ENCODE assay signal across 21 mouse cellular contexts in genomic region chr3:89145566-89145965, GRCm38 (mm10). TPM values are rescaled to one million over a fixed set of nuclear protein-coding genes. Genes with fewer than 3 reads are reported as not detected.
DNase-seq lines count a peak whose midpoint lies in the region; ATAC-seq and TF ChIP-seq lines count a peak whose summit lies in the region.
"Had no signal": no experiment of that assay in that cellular context is flagged by ENCODE, and none has a peak within 500 bp of the region (broad histone marks: within the 10 kb centered on the region; RNA-seq: fewer than 3 reads in every experiment).

No protein-coding gene starts in this region.

- no peak for TF ChIP-seq POLR2A in heart, adult 2 months (IDR thresholded peaks at IDR 0.05; ENCODE audit: insufficient read depth, low read depth, low read length)

- no peaks in the 10 kb centered on the region for H3K79me2 ChIP-seq in heart, adult 2 months (replicated peaks; ENCODE audit: control insufficient read depth, insufficient read depth, low read length)

- H3K4me2 ChIP-seq in liver, embryonic 14.5 days (ENCODE audit: low read depth) = no peak overlapping the region
- H3K4me2 ChIP-seq in liver, embryonic 11.5 days = no peak overlapping the region
- H3K4me2 ChIP-seq in embryonic facial prominence, embryonic 11.5 days (ENCODE audit: low read depth, low read length) = no peak overlapping the region
- H3K4me2 ChIP-seq in liver, embryonic 15.5 days = no peak overlapping the region
- H3K4me2 ChIP-seq: embryonic facial prominence, embryonic 13.5 days; forebrain, embryonic 13.5 days; heart, embryonic 12.5 days; hindbrain, embryonic 15.5 days had no signal

- WGBS in liver, embryonic 14.5 days (ENCODE audit: insufficient replicate concordance) = 78% methylated on average over 8 of the region's 8 CpGs
- 72% methylated on average over 8 of the region's 8 CpGs for WGBS in liver, embryonic 11.5 days
- WGBS in embryonic facial prominence, embryonic 11.5 days = 30% methylated on average over 8 of the region's 8 CpGs
- 76% methylated on average over 8 of the region's 8 CpGs for WGBS in liver, embryonic 15.5 days (ENCODE audit: insufficient replicate concordance)
- 71% methylated on average over 8 of the region's 8 CpGs for WGBS in heart, adult 2 months

- H3K4me3 ChIP-seq in liver, embryonic 14.5 days (ENCODE audit: insufficient read depth in 1 of 2, low read depth in 2 of 2, low read length in 2 of 2) = no peak overlapping the region
- no peak overlapping the region for H3K4me3 ChIP-seq in liver, embryonic 11.5 days (ENCODE audit: low read depth, low read length)
- no peak overlapping the region for H3K4me3 ChIP-seq in embryonic facial prominence, embryonic 11.5 days (ENCODE audit: low read depth, low read length)
- no peak overlapping the region for H3K4me3 ChIP-seq in liver, embryonic 15.5 days (replicated peaks)
- H3K4me3 ChIP-seq in heart, adult 2 months = no peak overlapping the region
- H3K4me3 ChIP-seq: embryonic facial prominence, embryonic 13.5 days; forebrain, embryonic 13.5 days; heart, embryonic 12.5 days; hindbrain, embryonic 15.5 days had no signal

- no peak for TF ChIP-seq CTCF in liver, embryonic 14.5 days (IDR thresholded peaks at IDR 0.05; ENCODE audit: low read depth)
- no peak for TF ChIP-seq CTCF in heart, adult 2 months (IDR thresholded peaks at IDR 0.05)

- no peak overlapping the region; the same call in 1 of the 2 replicates for H3K27ac ChIP-seq in liver, embryonic 14.5 days
- H3K27ac ChIP-seq in liver, embryonic 11.5 days (ENCODE audit: low read depth, low read length) = no peak overlapping the region
- no peak overlapping the region for H3K27ac ChIP-seq in embryonic facial prominence, embryonic 11.5 days (replicated peaks; ENCODE audit: low read depth, low read length)
- H3K27ac ChIP-seq in liver, embryonic 15.5 days (replicated peaks) = peak overlapping the region; percentile 45; the same call in 1 of the 2 replicates
- H3K27ac ChIP-seq in heart, adult 2 months = no peak overlapping the region
- H3K27ac ChIP-seq: embryonic facial prominence, embryonic 13.5 days; forebrain, embryonic 13.5 days; hindbrain, embryonic 15.5 days had no signal

- peaks cover 14 to 15% of the 10 kb centered on the region in 2 experiments for H3K4me1 ChIP-seq in liver, embryonic 14.5 days (replicated peaks; ENCODE audit: control insufficient read depth in 2 of 2, insufficient read depth in 2 of 2, low read length in 1 of 2)
- peaks cover 17% of the 10 kb centered on the region; the same call in 1 of the 2 replicates for H3K4me1 ChIP-seq in liver, embryonic 11.5 days (replicated peaks; ENCODE audit: control insufficient read depth, insufficient read depth, low read length)
- H3K4me1 ChIP-seq in embryonic facial prominence, embryonic 11.5 days (ENCODE audit: control insufficient read depth, insufficient read depth, low read length) = peaks cover 4% of the 10 kb centered on the region
- peaks cover 91% of the 10 kb centered on the region for H3K4me1 ChIP-seq in liver, embryonic 15.5 days (replicated peaks)
- H3K4me1 ChIP-seq in heart, adult 2 months (ENCODE audit: control insufficient read depth, insufficient read depth, low read length) = no peaks in the 10 kb centered on the region
- H3K4me1 ChIP-seq: hindbrain, embryonic 15.5 days had no signal

- no peaks in the 10 kb centered on the region for H3K9me3 ChIP-seq in liver, embryonic 14.5 days (ENCODE audit: control insufficient read depth, low read length)
- no peaks in the 10 kb centered on the region for H3K9me3 ChIP-seq in liver, embryonic 11.5 days (ENCODE audit: control insufficient read depth, low read length)
- H3K9me3 ChIP-seq in embryonic facial prominence, embryonic 11.5 days (replicated peaks; ENCODE audit: control insufficient read depth, low read length) = no peaks in the 10 kb centered on the region
- no peaks in the 10 kb centered on the region for H3K9me3 ChIP-seq in liver, embryonic 15.5 days (replicated peaks)
- H3K9me3 ChIP-seq: embryonic facial prominence, embryonic 13.5 days; forebrain, embryonic 13.5 days; heart, embryonic 12.5 days; hindbrain, embryonic 15.5 days had no signal

- peak overlapping the region; percentile 13; the same call in 1 of the 2 replicates for H3K9ac ChIP-seq in liver, embryonic 14.5 days (replicated peaks)
- H3K9ac ChIP-seq in liver, embryonic 11.5 days (ENCODE audit: low read depth, low read length) = no peak overlapping the region
- H3K9ac ChIP-seq in embryonic facial prominence, embryonic 11.5 days (replicated peaks; ENCODE audit: low read length) = no peak overlapping the region
- H3K9ac ChIP-seq in liver, embryonic 15.5 days = no peak overlapping the region
- H3K9ac ChIP-seq in heart, adult 2 months (ENCODE audit: low read depth, low read length) = no peak overlapping the region
- H3K9ac ChIP-seq: embryonic facial prominence, embryonic 13.5 days; forebrain, embryonic 13.5 days; forebrain, postnatal 0 days; heart, embryonic 12.5 days; hindbrain, embryonic 15.5 days had no signal

- TF ChIP-seq EP300 in liver, embryonic 14.5 days (IDR thresholded peaks at IDR 0.05; ENCODE audit: low read depth) = no peak
- no peak for TF ChIP-seq EP300 in heart, adult 2 months (IDR thresholded peaks at IDR 0.05; ENCODE audit: insufficient read depth, low read depth, low read length)

- intact Hi-C loops in heart, adult 2 months (cut with DNase I) = no loop called here

- peaks cover 60% of the 10 kb centered on the region for H3K36me3 ChIP-seq in liver, embryonic 14.5 days (replicated peaks; ENCODE audit: control insufficient read depth, insufficient read depth, low read depth)
- peaks cover 23% of the 10 kb centered on the region for H3K36me3 ChIP-seq in liver, embryonic 11.5 days (ENCODE audit: control insufficient read depth, insufficient read depth, low read length)
- no peaks in the 10 kb centered on the region for H3K36me3 ChIP-seq in embryonic facial prominence, embryonic 11.5 days (replicated peaks; ENCODE audit: control insufficient read depth, insufficient read depth, low read depth, low read length)
- peaks cover 59% of the 10 kb centered on the region for H3K36me3 ChIP-seq in liver, embryonic 15.5 days (replicated peaks)
- no peaks in the 10 kb centered on the region for H3K36me3 ChIP-seq in heart, adult 2 months (ENCODE audit: control insufficient read depth, insufficient read depth, low read length)
- H3K36me3 ChIP-seq: embryonic facial prominence, embryonic 13.5 days; heart, embryonic 12.5 days had no signal

- no peak for DNase-seq in liver, embryonic 14.5 days (ENCODE audit: low read depth in 3 of 3, low spot score in 3 of 3)
- no peak for DNase-seq in liver, embryonic 11.5 days (ENCODE audit: low spot score)
- DNase-seq in embryonic facial prominence, embryonic 11.5 days (ENCODE audit: low spot score) = peak; percentile 47
- DNase-seq in retina, postnatal 7 days (ENCODE audit: low read depth, low spot score) = peak; percentile 83
- no peak for DNase-seq in urinary bladder, postnatal 10 days (ENCODE audit: low spot score)
- no peak for DNase-seq in heart, adult 2 months
- DNase-seq: adrenal gland, adult 8-10 months; adrenal gland, postnatal 36 days; cerebellum, adult 2 months; cerebellum, postnatal 14 days; embryo, embryonic 11 days; forebrain, postnatal 0 days; gastrocnemius, postnatal 14 days; heart, postnatal 36 days had no signal

- no peaks in the 10 kb centered on the region; the same call in 1 of the 2 replicates for H3K27me3 ChIP-seq in liver, embryonic 14.5 days (ENCODE audit: control insufficient read depth, insufficient read depth, low read length)
- H3K27me3 ChIP-seq in liver, embryonic 11.5 days (replicated peaks; ENCODE audit: control insufficient read depth, insufficient read depth, low read length) = peaks cover 21% of the 10 kb centered on the region
- peaks cover 10% of the 10 kb centered on the region for H3K27me3 ChIP-seq in embryonic facial prominence, embryonic 11.5 days (ENCODE audit: control insufficient read depth, insufficient read depth, low read length)
- peaks cover 25% of the 10 kb centered on the region for H3K27me3 ChIP-seq in liver, embryonic 15.5 days
- peaks cover 8% of the 10 kb centered on the region for H3K27me3 ChIP-seq in heart, adult 2 months (ENCODE audit: control insufficient read depth, insufficient read depth, low read length)

- no peak for ATAC-seq in liver, embryonic 14.5 days (ENCODE audit: insufficient read depth)
- no peak for ATAC-seq in liver, embryonic 11.5 days (replicated peaks; ENCODE audit: low FRiP score)
- ATAC-seq in embryonic facial prominence, embryonic 11.5 days (replicated peaks; ENCODE audit: insufficient number of reproducible peaks, low FRiP score, low TSS enrichment, low read depth) = no peak
- no peak for ATAC-seq in liver, embryonic 15.5 days (ENCODE audit: insufficient read depth)
- ATAC-seq: forebrain, embryonic 13.5 days; forebrain, postnatal 0 days had no signal

RNA-seq across cellular contexts. Expression of gene Pklr, which starts 9.6 kb away (rescaled TPM):
- polyA plus RNA-seq in liver, embryonic 14.5 days (2012; rRNA removed) = 132 and 143 TPM in 2 replicates
- 79.8 and 97.5 TPM in 2 replicates for polyA plus RNA-seq in liver, embryonic 14.5 days (2014; fragmentation: Nextera tagmentation; extraction: Ambion mirVana)
- 117 and 144 TPM in 2 replicates for polyA plus RNA-seq in liver, embryonic 11.5 days (2014; fragmentation: Nextera tagmentation; extraction: Ambion mirVana)
- polyA plus RNA-seq in embryonic facial prominence, embryonic 11.5 days (2014; fragmentation: Nextera tagmentation; extraction: Ambion mirVana) = 1.5 and 2.0 TPM in 2 replicates
- polyA plus RNA-seq in liver, embryonic 15.5 days (2015; fragmentation: Nextera tagmentation; extraction: Ambion mirVana) = 102 and 104 TPM in 2 replicates
- total RNA-seq in heart, adult 2 months (2021) = not detected
- polyA plus RNA-seq in heart, adult 2 months (2012; rRNA removed) = 0.06 TPM in 1 of 2 replicates, not detected in the other
- total RNA-seq: adrenal gland, postnatal 36 days; gastrocnemius, adult 18-20 months; gastrocnemius, postnatal 14 days; heart, adult 8-10 months; heart, postnatal 36 days had no signal
- polyA plus RNA-seq: embryonic facial prominence, embryonic 13.5 days had no signal

RNA-seq across cellular contexts. Expression of gene Hcn3, which starts 14.4 kb away (rescaled TPM):
- 0.23 and 0.31 TPM in 2 replicates for polyA plus RNA-seq in liver, embryonic 14.5 days (2012; rRNA removed)
- 0.55 and 0.56 TPM in 2 replicates for polyA plus RNA-seq in liver, embryonic 14.5 days (2014; fragmentation: Nextera tagmentation; extraction: Ambion mirVana)
- polyA plus RNA-seq in liver, embryonic 11.5 days (2014; fragmentation: Nextera tagmentation; extraction: Ambion mirVana) = 1.2 and 1.6 TPM in 2 replicates
- 1.2 and 2.4 TPM in 2 replicates for polyA plus RNA-seq in embryonic facial prominence, embryonic 11.5 days (2014; fragmentation: Nextera tagmentation; extraction: Ambion mirVana)
- polyA plus RNA-seq in liver, embryonic 15.5 days (2015; fragmentation: Nextera tagmentation; extraction: Ambion mirVana) = 0.43 and 0.45 TPM in 2 replicates
- total RNA-seq in heart, adult 2 months (2021) = under 1 TPM in 1 of 2 experiments, not detected in 1; 0.25 TPM
- 0.26 and 0.29 TPM in 2 replicates for polyA plus RNA-seq in heart, adult 2 months (2012; rRNA removed)

RNA-seq across cellular contexts. Expression of gene Clk2, which starts 19.0 kb away (rescaled TPM):
- 26.1 and 28.8 TPM in 2 replicates for polyA plus RNA-seq in liver, embryonic 14.5 days (2012; rRNA removed)
- 6.7 and 7.2 TPM in 2 replicates for polyA plus RNA-seq in liver, embryonic 14.5 days (2014; fragmentation: Nextera tagmentation; extraction: Ambion mirVana)
- 18.8 and 22.8 TPM in 2 replicates for polyA plus RNA-seq in liver, embryonic 11.5 days (2014; fragmentation: Nextera tagmentation; extraction: Ambion mirVana)
- polyA plus RNA-seq in embryonic facial prominence, embryonic 11.5 days (2014; fragmentation: Nextera tagmentation; extraction: Ambion mirVana) = 28.2 and 28.5 TPM in 2 replicates
- 8.5 and 10.1 TPM in 2 replicates for polyA plus RNA-seq in liver, embryonic 15.5 days (2015; fragmentation: Nextera tagmentation; extraction: Ambion mirVana)
- total RNA-seq in heart, adult 2 months (2021) = 10 to 100 TPM; 15.4 to 18.9 TPM
- polyA plus RNA-seq in heart, adult 2 months (2012; rRNA removed) = 26.5 and 40.4 TPM in 2 replicates

RNA-seq across cellular contexts. Expression of gene Scamp3, which starts 31.7 kb away (rescaled TPM):
- 35.3 and 46.3 TPM in 2 replicates for polyA plus RNA-seq in liver, embryonic 14.5 days (2012; rRNA removed)
- 41.0 and 44.2 TPM in 2 replicates for polyA plus RNA-seq in liver, embryonic 14.5 days (2014; fragmentation: Nextera tagmentation; extraction: Ambion mirVana)
- 110 and 116 TPM in 2 replicates for polyA plus RNA-seq in liver, embryonic 11.5 days (2014; fragmentation: Nextera tagmentation; extraction: Ambion mirVana)
- polyA plus RNA-seq in embryonic facial prominence, embryonic 11.5 days (2014; fragmentation: Nextera tagmentation; extraction: Ambion mirVana) = 80.5 and 91.1 TPM in 2 replicates
- 53.0 and 53.7 TPM in 2 replicates for polyA plus RNA-seq in liver, embryonic 15.5 days (2015; fragmentation: Nextera tagmentation; extraction: Ambion mirVana)
- total RNA-seq in heart, adult 2 months (2021) = 10 to 100 TPM; 44.5 to 54.7 TPM
- polyA plus RNA-seq in heart, adult 2 months (2012; rRNA removed) = 96.7 and 108 TPM in 2 replicates

RNA-seq across cellular contexts. Expression of gene Fam189b, which starts 37.4 kb away (rescaled TPM):
- polyA plus RNA-seq in liver, embryonic 14.5 days (2012; rRNA removed) = 3.6 and 3.9 TPM in 2 replicates
- polyA plus RNA-seq in liver, embryonic 14.5 days (2014; fragmentation: Nextera tagmentation; extraction: Ambion mirVana) = 1.7 and 2.6 TPM in 2 replicates
- polyA plus RNA-seq in liver, embryonic 11.5 days (2014; fragmentation: Nextera tagmentation; extraction: Ambion mirVana) = 12.7 and 13.5 TPM in 2 replicates
- polyA plus RNA-seq in embryonic facial prominence, embryonic 11.5 days (2014; fragmentation: Nextera tagmentation; extraction: Ambion mirVana) = 15.3 and 19.4 TPM in 2 replicates
- polyA plus RNA-seq in liver, embryonic 15.5 days (2015; fragmentation: Nextera tagmentation; extraction: Ambion mirVana) = 2.4 and 2.9 TPM in 2 replicates
- total RNA-seq in heart, adult 2 months (2021) = 1 to 10 TPM; 3.9 to 5.1 TPM
- 12.8 and 18.0 TPM in 2 replicates for polyA plus RNA-seq in heart, adult 2 months (2012; rRNA removed)

Comparison
In these comparisons a context has a peak if more than half of its experiments do, and no peak if none do; other contexts are left out.
1. DNase-seq: peak in embryonic facial prominence, embryonic 11.5 days (single experiment) and retina, postnatal 7 days (single experiment); none in liver, embryonic 14.5 days (0 of 3), liver, embryonic 11.5 days (single experiment), urinary bladder, postnatal 10 days (single experiment) and heart, adult 2 months (0 of 2).
2. RNA of gene Pklr, which starts 9.6 kb away (polyA plus RNA-seq): 79.8 to 143 TPM in liver, embryonic 14.5 days, 117 to 144 TPM in liver, embryonic 11.5 days and 102 to 104 TPM in liver, embryonic 15.5 days; 1.5 to 2.0 TPM in embryonic facial prominence, embryonic 11.5 days and 0.06 TPM in heart, adult 2 months; every median in the first group is over 10 times any median in the second.